Mouse (Mus musculus) neural tube, embryonic 11.5 days (tissue): Measurements from ENCODE around the gene Exd1. TPM values are rescaled to one million over a fixed set of nuclear protein-coding genes. Genes with fewer than 3 reads are reported as not detected.
A peak's percentile ranks its signal among the peaks of the same experiment; 100 is the strongest.

ENCODE experiments used
- ATAC-seq: fragments of 200-750 bp; cut with Nextera tagmentation; 2 replicates; pipeline ENCODE4 v1.8.0; 2017; ENCODE audit warnings: moderate number of reproducible peaks, mild to moderate bottlenecking, moderate TSS enrichment, moderate library complexity; ENCODE audit not compliant: insufficient read depth, low FRiP score, low TSS enrichment
- DNase-seq: peaks from one replicate; pipeline ENCODE4 v3.0.0-alpha.2; 2015; ENCODE audit warnings: low spot score
- H3K27ac ChIP-seq: fragments of 300-500 bp; sonication (generic); 2 replicates; pipeline ENCODE4 v1.5.1; 2014; ENCODE audit warnings: low read depth, mild to moderate bottlenecking, low read length
- H3K27me3 ChIP-seq: fragments of 300-500 bp; sonication (generic); 2 replicates; pipeline ENCODE4 v1.6.1; 2014; ENCODE audit warnings: mild to moderate bottlenecking, low read length, mixed read lengths; ENCODE audit not compliant: control insufficient read depth, insufficient read depth
- H3K36me3 ChIP-seq: fragments of 300-500 bp; sonication (generic); 2 replicates; pipeline ENCODE4 v1.6.1; 2014; ENCODE audit warnings: mild to moderate bottlenecking, low read length, moderate library complexity, mixed read lengths; ENCODE audit not compliant: control insufficient read depth, insufficient read depth
- H3K4me1 ChIP-seq: fragments of 300-500 bp; sonication (generic); 2 replicates; pipeline ENCODE4 v1.6.1; 2014; ENCODE audit warnings: low read length, mixed read lengths; ENCODE audit not compliant: control insufficient read depth, insufficient read depth
- H3K4me2 ChIP-seq: fragments of 300-500 bp; sonication (generic); 2 replicates; pipeline ENCODE4 v1.6.1; 2014; ENCODE audit warnings: low read depth, mild to moderate bottlenecking, moderate library complexity
- H3K4me3 ChIP-seq: fragments of 300-500 bp; sonication (generic); 2 replicates; pipeline ENCODE4 v1.5.1; 2014; ENCODE audit warnings: low read depth, low read length
- H3K9ac ChIP-seq: fragments of 300-500 bp; sonication (generic); 2 replicates; pipeline ENCODE4 v1.6.1; 2014; ENCODE audit warnings: mild to moderate bottlenecking, low read length
- H3K9me3 ChIP-seq: fragments of 300-500 bp; sonication (generic); 2 replicates; pipeline ENCODE4 v1.6.1; 2016; ENCODE audit warnings: low read length; ENCODE audit not compliant: control insufficient read depth
- WGBS: fragments of 180-500 bp; shearing (Covaris S2); extraction: QIAGEN DNeasy Blood & Tissue Kit; methylation state at CpG from one replicate; pipeline ENCODE4 v1.1.7; 2014; 5-methylcytosine and 5-hydroxymethylcytosine counted together
- polyA plus RNA-seq: library from polyadenylated mRNA; unstranded; fragments of >200 nt; fragmentation: Nextera tagmentation; extraction: Ambion mirVana; gene quantifications from 2 replicates; pipeline ENCODE4 v1.2.1, GENCODE M21; 2014

Exd1 gene
- polyA plus RNA-seq: 0.57 and 0.65 TPM in 2 replicates

- Histone ChIP-seq H3K27ac (peak within 1 kb of the TSS; percentile 72), H3K9me3 (no peaks in the 10 kb centered on the region), H3K27me3 (no peaks in the 10 kb centered on the region), H3K36me3 (no peaks in the 10 kb centered on the region), H3K4me3 (peak within 1 kb of the TSS; percentile 73), H3K4me2 (peak within 1 kb of the TSS; percentile 61), H3K4me1 (peaks cover 6% of the 10 kb centered on the region; the same call in 1 of the 2 replicates), H3K9ac (peak within 1 kb of the TSS; percentile 83)
- WGBS: under 1% methylated on average over 57 of the region's 57 CpGs
- ATAC-seq (peak; percentile 98), DNase-seq (peak; percentile 99)
Measured at GRCm38 (mm10) chr2:119547522-119548370, at the start of gene Exd1, which contains the start of gene Chp1. TSS of gene Exd1 (minus strand) at chr2:119547627. TSS of gene Chp1 (plus strand) at chr2:119547697.

GRCm38 (mm10) chr2:119596781-119597330 lies 49.4 kb upstream of the Exd1 start:
- H3K9me3 ChIP-seq: no peaks in the 10 kb centered on the region
- no peak overlapping the region for H3K27ac ChIP-seq
- WGBS: 91% methylated on average over 8 of the region's 8 CpGs
- no peak overlapping the region for H3K4me3 ChIP-seq
- ATAC-seq (no peak), DNase-seq (no peak)
- peaks cover 7% of the 10 kb centered on the region for H3K36me3 ChIP-seq
- peaks cover 8% of the 10 kb centered on the region; the same call in 1 of the 2 replicates for H3K4me1 ChIP-seq
- no peak overlapping the region for H3K4me2 ChIP-seq
- no peaks in the 10 kb centered on the region for H3K27me3 ChIP-seq
- H3K9ac ChIP-seq: no peak overlapping the region

- H3K27me3 ChIP-seq: no peaks in the 10 kb centered on the region
- DNase-seq (no peak), ATAC-seq (no peak)
- 61% methylated on average over 4 of the region's 4 CpGs for WGBS
- H3K27ac ChIP-seq: no peak overlapping the region
- peak overlapping the region; percentile 92; the same call in 1 of the 2 replicates for H3K9ac ChIP-seq
- no peaks in the 10 kb centered on the region for H3K9me3 ChIP-seq
- H3K4me1 ChIP-seq: peaks cover 8% of the 10 kb centered on the region; the same call in 1 of the 2 replicates
- H3K36me3 ChIP-seq: peaks cover 7% of the 10 kb centered on the region
- H3K4me2 ChIP-seq: peak overlapping the region; percentile 70
- H3K4me3 ChIP-seq: peak overlapping the region; percentile 65
Measured at GRCm38 (mm10) chr2:119595308-119595707, 47.9 kb upstream of the Exd1 start.

- WGBS: under 1% methylated on average over 61 of the region's 61 CpGs
- DNase-seq: peak; percentile 97
- Histone ChIP-seq H3K4me2 (peak overlapping the region; percentile 70), H3K9me3 (no peaks in the 10 kb centered on the region), H3K36me3 (peaks cover 5% of the 10 kb centered on the region), H3K9ac (peak overlapping the region; percentile 92), H3K4me3 (peak overlapping the region; percentile 65), H3K27ac (peak overlapping the region; percentile 69), H3K27me3 (no peaks in the 10 kb centered on the region), H3K4me1 (peaks cover 8% of the 10 kb centered on the region; the same call in 1 of the 2 replicates)
- peak; percentile 98 for ATAC-seq
Measured at GRCm38 (mm10) chr2:119594113-119594981, 46.9 kb upstream of the Exd1 start.

GRCm38 (mm10) chr2:119593765-119594112 lies 46.3 kb upstream of the Exd1 start:
- no peak for DNase-seq
- Histone ChIP-seq H3K36me3 (peaks cover 5% of the 10 kb centered on the region), H3K9me3 (no peaks in the 10 kb centered on the region), H3K27ac (no peak overlapping the region), H3K9ac (no peak overlapping the region), H3K4me2 (peak overlapping the region; percentile 22; the same call in 1 of the 2 replicates), H3K4me1 (peaks cover 8% of the 10 kb centered on the region; the same call in 1 of the 2 replicates), H3K4me3 (peak overlapping the region; percentile 65), H3K27me3 (no peaks in the 10 kb centered on the region)
- ATAC-seq: peak; percentile 29
- 8% methylated on average over 7 of the region's 7 CpGs for WGBS

GRCm38 (mm10) chr2:119591247-119591646 lies 43.8 kb upstream of the Exd1 start:
- Histone ChIP-seq H3K4me3 (no peak overlapping the region), H3K9me3 (no peaks in the 10 kb centered on the region), H3K27ac (no peak overlapping the region), H3K4me1 (peaks cover 8% of the 10 kb centered on the region; the same call in 1 of the 2 replicates), H3K4me2 (no peak overlapping the region), H3K27me3 (no peaks in the 10 kb centered on the region), H3K9ac (no peak overlapping the region), H3K36me3 (no peaks in the 10 kb centered on the region)
- 91% methylated on average over 3 of the region's 3 CpGs for WGBS
- ATAC-seq (no peak), DNase-seq (no peak)

- Histone ChIP-seq H3K4me3 (no peak overlapping the region), H3K9ac (no peak overlapping the region)
- WGBS: 18% methylated on average over 4 of the region's 4 CpGs
Measured at GRCm38 (mm10) chr2:119587383-119587782, 40.0 kb upstream of the Exd1 start.

GRCm38 (mm10) chr2:119584282-119584681 lies 36.9 kb upstream of the Exd1 start:
- WGBS: 89% methylated on average over 8 of the region's 8 CpGs

More at GRCm38 (mm10) chr2:119587383-119587782, 40.0 kb upstream of the Exd1 start:
- no peak for ATAC-seq
- H3K4me1 ChIP-seq: no peaks in the 10 kb centered on the region
- no peaks in the 10 kb centered on the region for H3K9me3 ChIP-seq
- H3K27ac ChIP-seq: no peak overlapping the region
- DNase-seq: peak; percentile 53
- no peaks in the 10 kb centered on the region for H3K36me3 ChIP-seq
- H3K4me2 ChIP-seq: no peak overlapping the region
- H3K27me3 ChIP-seq: no peaks in the 10 kb centered on the region

More at GRCm38 (mm10) chr2:119584282-119584681, 36.9 kb upstream of the Exd1 start:
- H3K36me3 ChIP-seq: no peaks in the 10 kb centered on the region
- H3K4me1 ChIP-seq: no peaks in the 10 kb centered on the region
- no peak overlapping the region for H3K4me2 ChIP-seq
- no peak overlapping the region for H3K4me3 ChIP-seq
- no peak for ATAC-seq
- H3K27me3 ChIP-seq: no peaks in the 10 kb centered on the region
- H3K9ac ChIP-seq: no peak overlapping the region
- DNase-seq: no peak
- H3K9me3 ChIP-seq: no peaks in the 10 kb centered on the region
- no peak overlapping the region for H3K27ac ChIP-seq
